Mouse (Mus musculus): ENCODE results near the gene Dera. TPM values are rescaled to one million over a fixed set of nuclear protein-coding genes. Genes with fewer than 3 reads are reported as not detected.

The Dera gene
- polyA plus RNA-seq, 1 experiment from 2014 or later = 15.9 TPM

GRCm38 (mm10) chr6:137772918-137773636 is 18.7 kb downstream of the Dera start:
- WGBS = 94% methylated on average over 8 of the region's 8 CpGs

GRCm38 (mm10) chr6:137773637-137774028 is 19.3 kb downstream of the Dera start:
- H3K27ac ChIP-seq (replicated peaks; ENCODE audit: low read depth, low read length) = no peak overlapping the region
- no peak overlapping the region for H3K9ac ChIP-seq (replicated peaks; ENCODE audit: low read length)
- H3K27me3 ChIP-seq (ENCODE audit: control insufficient read depth, insufficient read depth, low read length) = no peaks in the 10 kb centered on the region
- H3K4me1 ChIP-seq (ENCODE audit: control insufficient read depth, insufficient read depth, low read length) = no peaks in the 10 kb centered on the region
- no peaks in the 10 kb centered on the region for H3K9me3 ChIP-seq (ENCODE audit: control insufficient read depth, low read length)
- 91% methylated on average over 6 of the region's 6 CpGs for WGBS
- H3K36me3 ChIP-seq (ENCODE audit: control insufficient read depth, insufficient read depth, low read length) = no peaks in the 10 kb centered on the region
- no peak overlapping the region for H3K4me2 ChIP-seq (ENCODE audit: low read length)
- ATAC-seq (ENCODE audit: low FRiP score, low TSS enrichment) (no peak), DNase-seq (no peak)
- no peak overlapping the region for H3K4me3 ChIP-seq (replicated peaks; ENCODE audit: low read depth, low read length)

More at GRCm38 (mm10) chr6:137772918-137773636, 18.7 kb downstream of the Dera start:
- Histone ChIP-seq H3K9ac (replicated peaks; ENCODE audit: low read length) (no peak overlapping the region), H3K9me3 (ENCODE audit: control insufficient read depth, low read length) (no peaks in the 10 kb centered on the region), H3K4me3 (replicated peaks; ENCODE audit: low read depth, low read length) (no peak overlapping the region), H3K4me1 (ENCODE audit: control insufficient read depth, insufficient read depth, low read length) (no peaks in the 10 kb centered on the region), H3K4me2 (ENCODE audit: low read length) (no peak overlapping the region), H3K27me3 (ENCODE audit: control insufficient read depth, insufficient read depth, low read length) (no peaks in the 10 kb centered on the region), H3K27ac (replicated peaks; ENCODE audit: low read depth, low read length) (no peak overlapping the region), H3K36me3 (ENCODE audit: control insufficient read depth, insufficient read depth, low read length) (no peaks in the 10 kb centered on the region)
- no peak for DNase-seq
- ATAC-seq (ENCODE audit: low FRiP score, low TSS enrichment) = no peak

GRCm38 (mm10) chr6:137774166-137774565 is 19.8 kb downstream of the Dera start:
- Histone ChIP-seq H3K4me3 (replicated peaks; ENCODE audit: low read depth, low read length) (no peak overlapping the region), H3K9me3 (ENCODE audit: control insufficient read depth, low read length) (no peaks in the 10 kb centered on the region), H3K9ac (replicated peaks; ENCODE audit: low read length) (no peak overlapping the region), H3K27ac (replicated peaks; ENCODE audit: low read depth, low read length) (no peak overlapping the region), H3K4me2 (ENCODE audit: low read length) (no peak overlapping the region), H3K36me3 (ENCODE audit: control insufficient read depth, insufficient read depth, low read length) (no peaks in the 10 kb centered on the region), H3K4me1 (ENCODE audit: control insufficient read depth, insufficient read depth, low read length) (no peaks in the 10 kb centered on the region), H3K27me3 (ENCODE audit: control insufficient read depth, insufficient read depth, low read length) (no peaks in the 10 kb centered on the region)
- ATAC-seq (ENCODE audit: low FRiP score, low TSS enrichment) = no peak
- WGBS = 85% methylated on average over 13 of the region's 13 CpGs
- DNase-seq = no peak

GRCm38 (mm10) chr6:137775159-137775558 is 20.8 kb downstream of the Dera start:
- no peak for ATAC-seq (ENCODE audit: low FRiP score, low TSS enrichment)
- H3K27me3 ChIP-seq (ENCODE audit: control insufficient read depth, insufficient read depth, low read length) = no peaks in the 10 kb centered on the region
- WGBS = 94% methylated on average over 8 of the region's 8 CpGs
- H3K36me3 ChIP-seq (ENCODE audit: control insufficient read depth, insufficient read depth, low read length) = no peaks in the 10 kb centered on the region
- no peak for DNase-seq
- no peaks in the 10 kb centered on the region for H3K9me3 ChIP-seq (ENCODE audit: control insufficient read depth, low read length)
- no peak overlapping the region for H3K4me3 ChIP-seq (replicated peaks; ENCODE audit: low read depth, low read length)
- no peak overlapping the region for H3K4me2 ChIP-seq (ENCODE audit: low read length)
- no peak overlapping the region for H3K9ac ChIP-seq (replicated peaks; ENCODE audit: low read length)
- H3K27ac ChIP-seq (replicated peaks; ENCODE audit: low read depth, low read length) = no peak overlapping the region
- no peaks in the 10 kb centered on the region for H3K4me1 ChIP-seq (ENCODE audit: control insufficient read depth, insufficient read depth, low read length)

- H3K4me1 ChIP-seq (ENCODE audit: control insufficient read depth, insufficient read depth, low read length) = no peaks in the 10 kb centered on the region
- no peak overlapping the region for H3K4me3 ChIP-seq (replicated peaks; ENCODE audit: low read depth, low read length)
- ATAC-seq (ENCODE audit: low FRiP score, low TSS enrichment) (no peak), DNase-seq (no peak)
- no peaks in the 10 kb centered on the region for H3K36me3 ChIP-seq (ENCODE audit: control insufficient read depth, insufficient read depth, low read length)
- no peaks in the 10 kb centered on the region for H3K27me3 ChIP-seq (ENCODE audit: control insufficient read depth, insufficient read depth, low read length)
- no peak overlapping the region for H3K4me2 ChIP-seq (ENCODE audit: low read length)
- WGBS = 94% methylated on average over 8 of the region's 8 CpGs
- no peak overlapping the region for H3K9ac ChIP-seq (replicated peaks; ENCODE audit: low read length)
- H3K27ac ChIP-seq (replicated peaks; ENCODE audit: low read depth, low read length) = no peak overlapping the region
- H3K9me3 ChIP-seq (ENCODE audit: control insufficient read depth, low read length) = no peaks in the 10 kb centered on the region
Observed at GRCm38 (mm10) chr6:137776981-137777380, 22.6 kb downstream of the Dera start.

- Histone ChIP-seq H3K27me3 (ENCODE audit: control insufficient read depth, insufficient read depth, low read length) (no peaks in the 10 kb centered on the region), H3K4me1 (ENCODE audit: control insufficient read depth, insufficient read depth, low read length) (no peaks in the 10 kb centered on the region), H3K9ac (replicated peaks; ENCODE audit: low read length) (no peak overlapping the region), H3K27ac (replicated peaks; ENCODE audit: low read depth, low read length) (no peak overlapping the region), H3K4me2 (ENCODE audit: low read length) (no peak overlapping the region), H3K9me3 (ENCODE audit: control insufficient read depth, low read length) (no peaks in the 10 kb centered on the region), H3K36me3 (ENCODE audit: control insufficient read depth, insufficient read depth, low read length) (no peaks in the 10 kb centered on the region), H3K4me3 (replicated peaks; ENCODE audit: low read depth, low read length) (no peak overlapping the region)
- DNase-seq (no peak), ATAC-seq (ENCODE audit: low FRiP score, low TSS enrichment) (no peak)
- 93% methylated on average over 7 of the region's 7 CpGs for WGBS
Observed at GRCm38 (mm10) chr6:137783899-137784637, 29.7 kb downstream of the Dera start.

GRCm38 (mm10) chr6:137788976-137789590 is 34.7 kb downstream of the Dera start:
- DNase-seq = no peak
- H3K9me3 ChIP-seq (ENCODE audit: control insufficient read depth, low read length) = no peaks in the 10 kb centered on the region
- 80% methylated on average over 9 of the region's 9 CpGs for WGBS
- no peak overlapping the region for H3K4me2 ChIP-seq (ENCODE audit: low read length)
- no peaks in the 10 kb centered on the region for H3K4me1 ChIP-seq (ENCODE audit: control insufficient read depth, insufficient read depth, low read length)
- ATAC-seq (ENCODE audit: low FRiP score, low TSS enrichment) = no peak
- no peak overlapping the region for H3K9ac ChIP-seq (replicated peaks; ENCODE audit: low read length)
- H3K36me3 ChIP-seq (ENCODE audit: control insufficient read depth, insufficient read depth, low read length) = no peaks in the 10 kb centered on the region
- no peaks in the 10 kb centered on the region for H3K27me3 ChIP-seq (ENCODE audit: control insufficient read depth, insufficient read depth, low read length)
- no peak overlapping the region for H3K4me3 ChIP-seq (replicated peaks; ENCODE audit: low read depth, low read length)
- H3K27ac ChIP-seq (replicated peaks; ENCODE audit: low read depth, low read length) = no peak overlapping the region

GRCm38 (mm10) chr6:137789658-137790057 is 35.3 kb downstream of the Dera start:
- Histone ChIP-seq H3K27ac (replicated peaks; ENCODE audit: low read depth, low read length) (no peak overlapping the region), H3K9me3 (ENCODE audit: control insufficient read depth, low read length) (no peaks in the 10 kb centered on the region), H3K9ac (replicated peaks; ENCODE audit: low read length) (no peak overlapping the region), H3K4me3 (replicated peaks; ENCODE audit: low read depth, low read length) (no peak overlapping the region), H3K4me1 (ENCODE audit: control insufficient read depth, insufficient read depth, low read length) (no peaks in the 10 kb centered on the region), H3K27me3 (ENCODE audit: control insufficient read depth, insufficient read depth, low read length) (no peaks in the 10 kb centered on the region), H3K4me2 (ENCODE audit: low read length) (no peak overlapping the region), H3K36me3 (ENCODE audit: control insufficient read depth, insufficient read depth, low read length) (no peaks in the 10 kb centered on the region)
- DNase-seq = no peak
- ATAC-seq (ENCODE audit: low FRiP score, low TSS enrichment) = no peak
- 68% methylated on average over 2 of the region's 2 CpGs for WGBS

Measured in midbrain, embryonic 14.5 days (tissue).